27 mouse cellular contexts compared by ENCODE assay signal in the genomic region with DNA sequence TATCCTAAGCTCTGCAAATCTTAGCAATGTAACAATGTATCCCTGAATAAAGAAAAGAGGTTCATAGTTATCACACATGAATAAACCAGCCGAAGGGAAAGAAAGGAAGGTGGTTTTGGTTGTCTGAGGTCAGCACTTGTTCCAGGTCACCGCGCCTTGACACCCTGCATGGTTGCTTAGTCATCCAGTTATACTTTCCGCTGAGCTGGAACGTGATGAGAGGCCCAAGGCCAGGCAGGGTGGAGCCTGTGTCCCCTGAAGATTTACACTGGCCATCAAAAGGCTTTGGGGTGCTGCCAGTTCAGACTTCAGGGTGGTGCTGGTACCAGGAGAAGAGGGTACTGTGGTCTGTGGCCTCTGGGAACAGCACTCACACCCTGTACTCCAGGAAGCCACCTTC.
DNase-seq lines count a peak whose midpoint lies in the region; ATAC-seq lines count a peak whose summit lies in the region.
"Had no signal": no experiment of that assay in that cellular context is flagged by ENCODE, and none has a peak within 500 bp of the region (broad histone marks: within the 10 kb centered on the region; RNA-seq: fewer than 3 reads in every experiment).

No protein-coding gene starts in this region.

- 62% methylated on average over 5 of the region's 5 CpGs for WGBS in hindbrain, embryonic 14.5 days

- no peaks in the 10 kb centered on the region for H3K36me3 ChIP-seq in hindbrain, embryonic 14.5 days (replicated peaks; ENCODE audit: control insufficient read depth, insufficient read depth)
- H3K36me3 ChIP-seq: embryonic facial prominence, embryonic 12.5 days; forebrain, embryonic 12.5 days; G1E; hindbrain, embryonic 13.5 days; liver, embryonic 15.5 days; midbrain, embryonic 15.5 days; neural tube, embryonic 13.5 days; stomach, embryonic 15.5 days had no signal

- peak; percentile 65 for DNase-seq in adrenal gland, adult 2 months
- DNase-seq in adrenal gland, postnatal 14 days, result peak; percentile 25
- peak; percentile 55 to 78 for DNase-seq in kidney, adult 8-10 months
- DNase-seq in kidney, postnatal 10 days, result peak; percentile 23
- no peak for DNase-seq in gastrocnemius, adult 8-10 months (ENCODE audit: low spot score in 2 of 2)
- DNase-seq in urinary bladder, postnatal 25 days (ENCODE audit: low spot score), result no peak
- no peak for DNase-seq in hindbrain, embryonic 14.5 days (ENCODE audit: low spot score)
- DNase-seq in layer of hippocampus, adult 9-11 months, result no peak
- DNase-seq: B cell, adult 2 months; cerebellum, adult 2 months; cerebellum, postnatal 25 days; heart, postnatal 36 days; lung, postnatal 4 days; right cerebral cortex, adult 18-20 months; right cerebral cortex, postnatal 4 days; thymus, postnatal 36 days had no signal

- no peak overlapping the region for H3K9ac ChIP-seq in hindbrain, embryonic 14.5 days
- H3K9ac ChIP-seq: embryonic facial prominence, embryonic 12.5 days; forebrain, embryonic 12.5 days; hindbrain, embryonic 13.5 days; liver, embryonic 15.5 days; midbrain, embryonic 15.5 days; neural tube, embryonic 13.5 days; stomach, embryonic 15.5 days had no signal

- H3K27me3 ChIP-seq in hindbrain, embryonic 14.5 days (ENCODE audit: control insufficient read depth, insufficient read depth, low read length), result no peaks in the 10 kb centered on the region
- H3K27me3 ChIP-seq: CH12.LX; embryonic facial prominence, embryonic 12.5 days; forebrain, embryonic 12.5 days; hindbrain, embryonic 13.5 days; liver, embryonic 15.5 days; midbrain, embryonic 15.5 days; neural tube, embryonic 13.5 days; stomach, embryonic 15.5 days had no signal

- H3K9me3 ChIP-seq in hindbrain, embryonic 14.5 days (ENCODE audit: control insufficient read depth, low read length), result no peaks in the 10 kb centered on the region
- H3K9me3 ChIP-seq: forebrain, embryonic 12.5 days; hindbrain, embryonic 13.5 days; liver, embryonic 15.5 days; midbrain, embryonic 15.5 days; stomach, embryonic 15.5 days had no signal

- no peaks in the 10 kb centered on the region for H3K4me1 ChIP-seq in hindbrain, embryonic 14.5 days (replicated peaks; ENCODE audit: control insufficient read depth, insufficient read depth, low read length)
- H3K4me1 ChIP-seq: embryonic facial prominence, embryonic 12.5 days; forebrain, embryonic 12.5 days; hindbrain, embryonic 13.5 days; liver, embryonic 15.5 days; midbrain, embryonic 15.5 days; neural tube, embryonic 13.5 days; stomach, embryonic 15.5 days had no signal

- H3K4me2 ChIP-seq in hindbrain, embryonic 14.5 days (replicated peaks), result no peak overlapping the region
- H3K4me2 ChIP-seq: embryonic facial prominence, embryonic 12.5 days; forebrain, embryonic 12.5 days; hindbrain, embryonic 13.5 days; liver, embryonic 15.5 days; midbrain, embryonic 15.5 days; neural tube, embryonic 13.5 days; stomach, embryonic 15.5 days had no signal

- no peak for ATAC-seq in hindbrain, embryonic 14.5 days (ENCODE audit: low FRiP score)
- ATAC-seq: inflammation-experienced regulatory T-cells, adult 6 months; midbrain, embryonic 15.5 days had no signal

- H3K27ac ChIP-seq in hindbrain, embryonic 14.5 days, result no peak overlapping the region
- H3K27ac ChIP-seq: embryonic facial prominence, embryonic 12.5 days; forebrain, embryonic 12.5 days; hindbrain, embryonic 13.5 days; liver, embryonic 15.5 days; midbrain, embryonic 15.5 days; neural tube, embryonic 13.5 days; stomach, embryonic 15.5 days had no signal

- no peak overlapping the region for H3K4me3 ChIP-seq in hindbrain, embryonic 14.5 days (replicated peaks; ENCODE audit: low read length)
- H3K4me3 ChIP-seq: embryonic facial prominence, embryonic 12.5 days; forebrain, embryonic 12.5 days; hindbrain, embryonic 13.5 days; liver, embryonic 15.5 days; midbrain, embryonic 15.5 days; myocyte; neural tube, embryonic 13.5 days; stomach, embryonic 15.5 days had no signal

Comparison
In these comparisons a context has a peak if more than half of its experiments do, and no peak if none do; other contexts are left out.
1. DNase-seq: peak in adrenal gland, adult 2 months (single experiment), adrenal gland, postnatal 14 days (single experiment), kidney, adult 8-10 months (2 of 2) and kidney, postnatal 10 days (single experiment); none in gastrocnemius, adult 8-10 months (0 of 2), urinary bladder, postnatal 25 days (single experiment), hindbrain, embryonic 14.5 days (single experiment) and layer of hippocampus, adult 9-11 months (single experiment).